Mouse (Mus musculus) heart, embryonic 16.5 days (tissue): ENCODE data around the gene Anapc11. TPM values are rescaled to one million over a fixed set of nuclear protein-coding genes. Genes with fewer than 3 reads are reported as not detected.
"Not testable (repeated sequence)": the region's sequence is repeated elsewhere in the genome, so short reads cannot be mapped to it uniquely, and the experiment has no call there.

Experiments used
- ATAC-seq: fragments of 200-750 bp; cut with Nextera tagmentation; replicated peaks from 2 replicates; pipeline ENCODE4 v1.8.0; 2017; ENCODE audit warnings: moderate number of reproducible peaks; ENCODE audit not compliant: insufficient read depth, low FRiP score; ENCODE audit errors: extremely low read depth
- H3K27ac ChIP-seq: fragments of 300-500 bp; sonication (generic); 2 replicates; pipeline ENCODE4 v1.5.1; 2014; ENCODE audit warnings: mild to moderate bottlenecking, low read length, control low read depth, moderate library complexity
- H3K27me3 ChIP-seq: fragments of 300-500 bp; sonication (generic); 2 replicates; pipeline ENCODE4 v1.6.1; 2014; ENCODE audit warnings: low read length, mixed read lengths; ENCODE audit not compliant: control insufficient read depth, insufficient read depth
- H3K36me3 ChIP-seq: fragments of 300-500 bp; sonication (generic); 2 replicates; pipeline ENCODE4 v1.6.1; 2014; ENCODE audit not compliant: control insufficient read depth, insufficient read depth
- H3K4me1 ChIP-seq: fragments of 300-500 bp; sonication (generic); 2 replicates; pipeline ENCODE4 v1.6.1; 2014; ENCODE audit warnings: low read length, mixed read lengths; ENCODE audit not compliant: control insufficient read depth, insufficient read depth
- H3K4me2 ChIP-seq: fragments of 300-500 bp; sonication (generic); 2 replicates; pipeline ENCODE4 v1.6.1; 2014; ENCODE audit warnings: low read depth, mild to moderate bottlenecking, control low read depth, low read length
- H3K4me3 ChIP-seq: fragments of 300-500 bp; sonication (generic); 2 replicates; pipeline ENCODE4 v1.5.1; 2014; ENCODE audit warnings: mild to moderate bottlenecking, control low read depth, low read length
- H3K9ac ChIP-seq: fragments of 300-500 bp; sonication (generic); 2 replicates; pipeline ENCODE4 v1.6.1; 2014; ENCODE audit warnings: low read length, control low read depth
- H3K9me3 ChIP-seq: fragments of 300-500 bp; sonication (generic); replicated peaks from 2 replicates; pipeline ENCODE4 v1.6.1; 2016; ENCODE audit warnings: low read length; ENCODE audit not compliant: control insufficient read depth
- WGBS: fragments of 180-500 bp; shearing (Covaris S2); extraction: QIAGEN DNeasy Blood & Tissue Kit; methylation state at CpG from one replicate; pipeline ENCODE4 v1.1.7; 2014; 5-methylcytosine and 5-hydroxymethylcytosine counted together
- polyA plus RNA-seq: library from polyadenylated mRNA; unstranded; fragments of >200 nt; fragmentation: Nextera tagmentation; extraction: Ambion mirVana; gene quantifications from 2 replicates; pipeline ENCODE4 v1.2.1, GENCODE M21; 2015

Anapc11 gene
- polyA plus RNA-seq, 1 experiment from 2014 or later, result 179 TPM

- no peak for ATAC-seq
- peaks cover 3% of the 10 kb centered on the region; the same call in 1 of the 2 replicates for H3K9me3 ChIP-seq
- WGBS, result 49% methylated on average over 15 of the region's 15 CpGs
- peak overlapping the region; percentile 92 for H3K27ac ChIP-seq
- H3K27me3 ChIP-seq, result no peaks in the 10 kb centered on the region
- peaks cover 29% of the 10 kb centered on the region for H3K36me3 ChIP-seq
- H3K4me2 ChIP-seq, result peak overlapping the region; percentile 95
- peaks cover 24% of the 10 kb centered on the region for H3K4me1 ChIP-seq
- H3K9ac ChIP-seq, result peak overlapping the region; percentile 95
- peak overlapping the region; percentile 92 for H3K4me3 ChIP-seq
Observed at GRCm38 (mm10) chr11:120579316-120580107, 18.7 kb upstream of the Anapc11 start.

DNA sequence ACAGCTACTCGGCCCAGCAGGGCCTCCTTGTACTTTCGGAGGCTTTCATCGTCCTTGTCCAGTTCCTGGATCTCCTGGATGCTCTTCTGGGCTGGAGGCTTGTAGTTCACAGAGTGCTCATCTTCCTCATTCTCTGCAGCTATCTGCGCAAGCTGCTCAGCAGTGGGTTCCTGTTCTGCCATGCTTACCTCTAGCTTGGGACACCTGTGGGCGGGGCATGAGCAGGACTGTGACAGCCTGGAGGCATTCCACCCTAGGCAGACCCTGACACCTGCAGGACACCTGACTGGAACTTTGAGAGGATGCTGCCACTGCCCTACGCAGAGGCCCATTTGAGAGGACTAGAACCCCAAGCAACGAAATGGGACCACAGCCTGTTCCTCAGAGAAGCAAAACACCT is 18.0 kb upstream of the Anapc11 start:
- H3K27ac ChIP-seq, result peak overlapping the region; percentile 92
- peaks cover 3% of the 10 kb centered on the region; the same call in 1 of the 2 replicates for H3K9me3 ChIP-seq
- no peak for ATAC-seq
- WGBS, result 47% methylated on average over 7 of the region's 7 CpGs
- peaks cover 20% of the 10 kb centered on the region for H3K4me1 ChIP-seq
- no peaks in the 10 kb centered on the region for H3K27me3 ChIP-seq
- H3K4me3 ChIP-seq, result peak overlapping the region; percentile 92
- peak overlapping the region; percentile 95 for H3K9ac ChIP-seq
- H3K4me2 ChIP-seq, result peak overlapping the region; percentile 95
- peaks cover 31% of the 10 kb centered on the region for H3K36me3 ChIP-seq

GRCm38 (mm10) chr11:120580871-120581331 is 17.3 kb upstream of the Anapc11 start:
- 1% methylated on average over 43 of the region's 44 CpGs for WGBS
- Histone ChIP-seq H3K4me3 (peak overlapping the region; percentile 92), H3K9me3 (peaks cover 3% of the 10 kb centered on the region; the same call in 1 of the 2 replicates), H3K27ac (peak overlapping the region; percentile 92), H3K36me3 (peaks cover 36% of the 10 kb centered on the region), H3K4me2 (peak overlapping the region; percentile 95), H3K4me1 (peaks cover 20% of the 10 kb centered on the region), H3K27me3 (no peaks in the 10 kb centered on the region), H3K9ac (peak overlapping the region; percentile 95)
- peak; percentile 42 for ATAC-seq

GRCm38 (mm10) chr11:120581490-120582267 is 16.5 kb upstream of the Anapc11 start, which contains the start of gene Arhgdia:
Gene Arhgdia (minus strand): TSS chr11:120581624.
- Histone ChIP-seq H3K27ac (peak within 1 kb of the TSS; percentile 92), H3K9ac (peak within 1 kb of the TSS; percentile 95), H3K9me3 (peaks cover 3% of the 10 kb centered on the region; the same call in 1 of the 2 replicates), H3K27me3 (no peaks in the 10 kb centered on the region), H3K4me1 (peaks cover 20% of the 10 kb centered on the region), H3K4me2 (peak within 1 kb of the TSS; percentile 95), H3K4me3 (peak within 1 kb of the TSS; percentile 92), H3K36me3 (peaks cover 42% of the 10 kb centered on the region)
- peak; percentile 78 for ATAC-seq
- 4% methylated on average over 74 of the region's 75 CpGs for WGBS

- Histone ChIP-seq H3K27me3 (no peaks in the 10 kb centered on the region), H3K4me2 (peak overlapping the region; percentile 94), H3K36me3 (peaks cover 46% of the 10 kb centered on the region), H3K4me3 (peak overlapping the region; percentile 92), H3K27ac (peak overlapping the region; percentile 92), H3K9me3 (peaks cover 3% of the 10 kb centered on the region; the same call in 1 of the 2 replicates), H3K9ac (peak overlapping the region; percentile 95), H3K4me1 (peaks cover 20% of the 10 kb centered on the region)
- ATAC-seq, result no peak
- WGBS, result 78% methylated on average over 8 of the region's 8 CpGs
Observed at GRCm38 (mm10) chr11:120582268-120582981, 15.8 kb upstream of the Anapc11 start.

DNA sequence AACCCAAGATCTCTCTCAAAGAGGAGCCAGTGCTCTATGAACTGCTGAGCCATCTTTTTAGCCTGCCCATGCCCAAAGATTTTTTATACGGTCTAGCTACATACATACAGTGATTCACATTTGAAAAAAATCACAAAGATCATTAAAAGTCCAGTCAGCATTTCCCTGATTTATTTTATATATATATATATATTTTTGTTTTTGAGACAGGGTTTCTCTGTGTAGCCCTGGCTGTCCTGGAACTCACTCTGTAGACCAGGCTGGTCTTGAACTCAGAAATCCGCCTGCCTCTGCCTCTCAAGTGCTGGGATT is 15.3 kb upstream of the Anapc11 start:
- ATAC-seq, H3K4me3 ChIP-seq, H3K27ac ChIP-seq, H3K9me3 ChIP-seq, H3K9ac ChIP-seq, H3K4me2 ChIP-seq, H3K27me3 ChIP-seq: not testable (repeated sequence)
- WGBS, result 93% methylated on average over 2 of the region's 2 CpGs
- peaks cover 20% of the 10 kb centered on the region for H3K4me1 ChIP-seq
- H3K36me3 ChIP-seq, result peaks cover 44% of the 10 kb centered on the region

- Histone ChIP-seq H3K4me3 (no peak overlapping the region), H3K27ac (no peak overlapping the region), H3K27me3 (no peaks in the 10 kb centered on the region), H3K9ac (no peak overlapping the region), H3K4me2 (no peak overlapping the region), H3K4me1 (peaks cover 20% of the 10 kb centered on the region), H3K9me3 (peaks cover 3% of the 10 kb centered on the region; the same call in 1 of the 2 replicates), H3K36me3 (peaks cover 41% of the 10 kb centered on the region)
- no peak for ATAC-seq
- 97% methylated on average over 1 of the region's 1 CpGs for WGBS
Observed at GRCm38 (mm10) chr11:120583937-120584336, 14.3 kb upstream of the Anapc11 start.

- no peaks in the 10 kb centered on the region for H3K27me3 ChIP-seq
- H3K9ac ChIP-seq, result no peak overlapping the region
- H3K4me3 ChIP-seq, result no peak overlapping the region
- WGBS, result 80% methylated on average over 6 of the region's 6 CpGs
- H3K27ac ChIP-seq, result no peak overlapping the region
- no peak for ATAC-seq
- H3K9me3 ChIP-seq, result peaks cover 3% of the 10 kb centered on the region; the same call in 1 of the 2 replicates
- peaks cover 65% of the 10 kb centered on the region for H3K36me3 ChIP-seq
- H3K4me1 ChIP-seq, result no peaks in the 10 kb centered on the region
- no peak overlapping the region for H3K4me2 ChIP-seq
Observed at GRCm38 (mm10) chr11:120588531-120588930, 9.7 kb upstream of the Anapc11 start.
